Mouse (Mus musculus): ENCODE results near the gene Lrrc38.

Lrrc38 gene

GRCm38 (mm10) chr4:143350047-143351015 lies 774 bp downstream of the Lrrc38 start:
- peak in 1 of 2 experiments; percentile 4 for DNase-seq (ENCODE audit: low spot score in 2 of 2)

DNA sequence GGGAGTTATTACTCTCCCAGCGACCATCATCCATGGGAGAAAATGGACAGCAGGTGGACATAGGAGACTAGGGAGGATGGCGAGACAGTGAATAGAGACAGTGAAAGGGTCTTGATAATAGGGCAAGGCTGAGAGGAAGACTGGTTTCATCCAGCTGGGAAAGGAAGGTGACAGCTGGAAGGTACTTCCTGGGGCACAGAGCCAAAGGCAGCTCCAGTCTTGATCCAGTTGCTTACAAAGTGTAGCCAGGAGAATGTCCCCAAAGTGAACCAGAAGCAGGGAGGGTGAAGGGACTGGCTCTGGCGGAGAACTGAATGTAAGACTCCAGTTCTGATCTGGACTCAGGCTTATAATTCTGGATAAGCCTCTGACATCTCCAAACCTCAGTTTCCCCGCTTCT lies 2.7 kb downstream of the Lrrc38 start:
- no peak for DNase-seq (ENCODE audit: low spot score in 2 of 2)

DNA sequence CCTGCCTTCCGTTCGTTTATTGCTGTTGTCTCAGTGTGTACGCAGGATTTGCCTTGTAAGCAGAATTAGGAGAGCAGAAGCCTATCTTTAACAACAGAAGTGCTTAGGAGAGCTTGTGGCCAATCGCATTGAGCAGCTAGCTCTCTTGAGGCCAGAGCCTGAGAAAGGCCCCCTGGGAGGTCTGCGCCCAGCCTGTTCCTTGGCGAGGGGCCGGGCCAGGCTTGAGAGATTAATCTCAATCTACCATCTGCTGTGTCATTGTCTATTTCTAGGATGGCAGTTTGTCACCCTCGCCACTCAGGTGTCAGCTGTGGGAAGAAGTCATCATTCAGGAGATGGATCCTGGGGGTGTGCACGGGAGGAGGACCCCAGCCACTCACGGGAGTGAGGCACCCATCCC lies 12.0 kb downstream of the Lrrc38 start:
- DNase-seq (ENCODE audit: low spot score in 2 of 2) = no peak

GRCm38 (mm10) chr4:143366415-143367041 lies 17.0 kb downstream of the Lrrc38 start:
- no peak for DNase-seq (ENCODE audit: low spot score in 2 of 2)

- DNase-seq (ENCODE audit: low spot score in 2 of 2) = no peak
Measured at GRCm38 (mm10) chr4:143379480-143379879, 29.9 kb downstream of the Lrrc38 start.

GRCm38 (mm10) chr4:143379931-143380715 lies 30.6 kb downstream of the Lrrc38 start:
- no peak for DNase-seq (ENCODE audit: low spot score in 2 of 2)

DNA sequence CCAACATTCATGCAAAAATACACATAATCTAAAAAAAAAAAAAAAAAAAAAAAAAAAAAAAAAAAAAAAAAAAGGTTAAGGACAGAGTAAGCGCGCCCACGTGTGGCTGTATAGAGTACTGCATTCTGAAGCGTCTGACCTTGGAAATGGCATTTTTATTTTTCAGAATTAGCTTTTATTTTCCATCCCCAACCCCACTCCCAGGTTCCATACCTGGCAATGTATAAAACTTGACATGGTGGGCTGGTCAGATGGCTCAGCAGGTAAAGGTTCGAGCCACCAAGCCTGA lies 31.1 kb downstream of the Lrrc38 start:
- DNase-seq (ENCODE audit: low spot score in 2 of 2) = peak in 1 of 2 experiments; percentile 21

DNA sequence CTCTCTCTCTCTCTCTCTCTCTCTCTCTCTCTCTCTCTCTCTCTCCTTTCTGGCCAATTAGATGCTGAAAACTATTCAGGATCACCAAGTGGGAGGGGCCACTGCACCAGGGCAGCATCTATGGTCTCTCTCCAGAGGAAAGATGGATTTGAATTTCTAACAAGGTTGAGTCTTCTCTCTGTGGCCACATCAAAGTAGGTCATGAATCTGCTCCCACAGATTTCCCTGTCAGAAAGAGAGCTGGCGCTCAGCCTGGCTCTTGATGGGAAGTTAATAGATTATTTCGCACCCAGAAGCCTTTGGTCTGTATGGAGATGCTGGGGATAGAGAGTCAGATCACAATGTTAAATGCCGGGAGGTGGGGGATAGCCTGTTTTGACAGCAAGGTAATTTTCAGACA lies 32.6 kb downstream of the Lrrc38 start:
- no peak for DNase-seq (ENCODE audit: low spot score in 2 of 2)

- no peak for DNase-seq (ENCODE audit: low spot score in 2 of 2)
Measured at GRCm38 (mm10) chr4:143383646-143384045, 34.1 kb downstream of the Lrrc38 start.

GRCm38 (mm10) chr4:143388955-143389702 lies 39.6 kb downstream of the Lrrc38 start:
- peak in 1 of 2 experiments; percentile 38 for DNase-seq (ENCODE audit: low spot score in 2 of 2)

GRCm38 (mm10) chr4:143394181-143394580 lies 44.6 kb downstream of the Lrrc38 start, which contains the start of gene Pramel1:
Gene Pramel1 (plus strand): TSS chr4:143394428.
- no peak for DNase-seq (ENCODE audit: low spot score in 2 of 2)

- peak in 1 of 2 experiments; percentile 3 for DNase-seq (ENCODE audit: low spot score in 2 of 2)
Measured at GRCm38 (mm10) chr4:143411566-143412218, 62.1 kb downstream of the Lrrc38 start.

DNA sequence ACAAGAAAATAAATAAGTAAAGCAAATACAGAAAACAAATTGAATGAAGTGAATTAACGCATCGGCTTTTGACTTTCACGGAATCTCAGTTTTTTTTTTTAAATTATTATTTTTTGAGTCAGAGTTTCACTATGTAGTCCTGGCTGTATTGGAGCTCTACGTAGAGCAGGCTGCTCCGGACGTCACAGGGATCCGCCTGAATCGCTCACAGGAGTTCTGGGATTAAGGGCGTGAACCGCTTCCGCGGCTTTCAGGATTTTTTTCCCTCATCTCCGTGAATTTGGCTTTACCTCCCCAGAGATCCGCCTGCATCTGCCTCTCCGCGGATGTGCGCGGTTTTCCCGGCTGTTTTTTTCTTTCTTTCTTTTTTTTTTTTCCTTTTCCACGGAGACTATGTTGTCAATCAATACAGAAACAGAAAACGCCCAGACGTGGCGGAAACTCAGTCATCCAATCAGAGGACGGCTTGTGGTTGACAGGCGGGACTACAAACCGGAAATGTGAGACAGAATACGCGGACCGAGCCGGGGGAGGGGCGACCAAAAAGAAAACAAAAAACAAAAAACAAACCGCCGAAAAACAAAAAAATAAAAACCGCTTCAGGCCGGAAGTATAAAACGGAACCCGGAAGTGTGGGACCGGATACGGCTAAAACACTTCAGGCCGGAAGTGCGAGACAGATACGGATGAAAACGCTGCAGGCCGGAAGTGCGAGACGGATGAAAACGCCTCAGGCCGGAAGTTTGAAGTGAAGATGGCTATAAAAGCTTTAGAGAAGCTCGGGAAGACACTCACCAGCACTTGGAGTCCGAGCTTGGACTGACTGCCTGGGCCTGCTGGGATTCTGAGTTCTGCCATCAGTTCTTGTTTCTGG lies 62.9 kb downstream of the Lrrc38 start, which contains the start of gene Pramef8:
Pramef8 (plus strand) TSS at position 208 of the 874 bp plus-strand sequence.
- peak; percentile 82 to 89 for DNase-seq (ENCODE audit: low spot score in 2 of 2)

GRCm38 (mm10) chr4:143413621-143414020 lies 64.1 kb downstream of the Lrrc38 start:
- no peak for DNase-seq (ENCODE audit: low spot score in 2 of 2)

DNA sequence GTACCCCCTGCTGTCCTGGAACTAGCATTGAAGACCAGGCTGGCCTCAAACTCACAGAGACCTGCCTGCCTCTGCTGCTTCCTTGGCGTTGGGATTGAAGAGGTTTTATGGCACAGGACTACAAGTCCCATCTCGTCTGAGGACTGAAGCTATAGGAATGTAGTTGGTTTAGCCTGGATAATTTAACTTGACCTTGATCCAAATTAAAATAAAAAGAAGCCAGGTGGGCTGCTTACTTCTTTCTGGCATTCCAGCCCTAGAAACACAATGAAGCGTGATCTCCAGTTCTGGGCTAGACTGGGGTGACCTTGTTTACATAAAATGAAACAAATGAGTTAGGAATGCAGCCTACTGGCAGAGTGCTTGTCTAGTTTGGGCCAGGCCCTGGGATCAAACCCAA lies 64.6 kb downstream of the Lrrc38 start:
- no peak for DNase-seq (ENCODE audit: low spot score in 2 of 2)
